Mouse (Mus musculus): ENCODE measurements around the gene Wdr70.

Wdr70 gene

GRCm38 (mm10) chr15:7934580-7934979, 164.4 kb downstream of the Wdr70 start:
- in situ Hi-C loops (cut with MboI, MseI) = no loop called here

GRCm38 (mm10) chr15:7934105-7934504, 164.9 kb downstream of the Wdr70 start:
- in situ Hi-C loops (cut with MboI, MseI) = no loop called here

- in situ Hi-C loops (cut with MboI, MseI) = no loop called here
Measured at GRCm38 (mm10) chr15:7931605-7932008, 167.4 kb downstream of the Wdr70 start.

GRCm38 (mm10) chr15:7925382-7925781, 173.6 kb downstream of the Wdr70 start:
- in situ Hi-C loops (cut with MboI, MseI) = no loop called here

GRCm38 (mm10) chr15:7923281-7923680, 175.7 kb downstream of the Wdr70 start:
- in situ Hi-C loops (cut with MboI, MseI) = no loop called here

GRCm38 (mm10) chr15:7922291-7923037, 176.5 kb downstream of the Wdr70 start:
- in situ Hi-C loops (cut with MboI, MseI) = no loop called here

GRCm38 (mm10) chr15:7921124-7921523, 177.9 kb downstream of the Wdr70 start:
- in situ Hi-C loops (cut with MboI, MseI) = no loop called here

GRCm38 (mm10) chr15:7906491-7907035, 192.4 kb downstream of the Wdr70 start:
- in situ Hi-C loops (cut with MboI, MseI) = no loop called here

GRCm38 (mm10) chr15:7899286-7899685, 199.7 kb downstream of the Wdr70 start:
- in situ Hi-C loops (cut with MboI, MseI) = no loop called here

- in situ Hi-C loops (cut with MboI, MseI) = no loop called here
Measured at GRCm38 (mm10) chr15:7891547-7892282, 207.3 kb downstream of the Wdr70 start.

GRCm38 (mm10) chr15:7890286-7890685, 208.7 kb downstream of the Wdr70 start:
- in situ Hi-C loops (cut with MboI, MseI) = no loop called here

- in situ Hi-C loops (cut with MboI, MseI) = no loop called here
Measured at GRCm38 (mm10) chr15:7889362-7889674, 209.7 kb downstream of the Wdr70 start.

- in situ Hi-C loops (cut with MboI, MseI) = no loop called here
Measured at GRCm38 (mm10) chr15:7888617-7889361, 210.2 kb downstream of the Wdr70 start.

GRCm38 (mm10) chr15:7886591-7886990, 212.4 kb downstream of the Wdr70 start:
- in situ Hi-C loops (cut with MboI, MseI) = no loop called here

GRCm38 (mm10) chr15:7885106-7885505, 213.9 kb downstream of the Wdr70 start:
- in situ Hi-C loops (cut with MboI, MseI) = no loop called here

- in situ Hi-C loops (cut with MboI, MseI) = no loop called here
Measured at GRCm38 (mm10) chr15:7884181-7884580, 214.8 kb downstream of the Wdr70 start.

GRCm38 (mm10) chr15:7879956-7880355, 219.1 kb downstream of the Wdr70 start:
- in situ Hi-C loops (cut with MboI, MseI) = no loop called here

- in situ Hi-C loops (cut with MboI, MseI) = no loop called here
Measured at GRCm38 (mm10) chr15:7878861-7879260, 220.1 kb downstream of the Wdr70 start.

- in situ Hi-C loops (cut with MboI, MseI) = no loop called here
Measured at GRCm38 (mm10) chr15:7877560-7878467, 221.2 kb downstream of the Wdr70 start.

- in situ Hi-C loops (cut with MboI, MseI) = no loop called here
Measured at GRCm38 (mm10) chr15:7875879-7876278, 223.1 kb downstream of the Wdr70 start.

- in situ Hi-C loops (cut with MboI, MseI) = no loop called here
Measured at GRCm38 (mm10) chr15:7872473-7872872, 226.5 kb downstream of the Wdr70 start.
